Mouse (Mus musculus) spleen, adult 18-20 months (tissue): ENCODE results near the gene Aars2.

ENCODE experiments used
- DNase-seq, 2 experiments: peaks; one replicate each; pipeline ENCODE4 v3.0.0; 2022; ENCODE audit warnings: mixed read lengths in 2 of 2

Aars2 gene

DNA sequence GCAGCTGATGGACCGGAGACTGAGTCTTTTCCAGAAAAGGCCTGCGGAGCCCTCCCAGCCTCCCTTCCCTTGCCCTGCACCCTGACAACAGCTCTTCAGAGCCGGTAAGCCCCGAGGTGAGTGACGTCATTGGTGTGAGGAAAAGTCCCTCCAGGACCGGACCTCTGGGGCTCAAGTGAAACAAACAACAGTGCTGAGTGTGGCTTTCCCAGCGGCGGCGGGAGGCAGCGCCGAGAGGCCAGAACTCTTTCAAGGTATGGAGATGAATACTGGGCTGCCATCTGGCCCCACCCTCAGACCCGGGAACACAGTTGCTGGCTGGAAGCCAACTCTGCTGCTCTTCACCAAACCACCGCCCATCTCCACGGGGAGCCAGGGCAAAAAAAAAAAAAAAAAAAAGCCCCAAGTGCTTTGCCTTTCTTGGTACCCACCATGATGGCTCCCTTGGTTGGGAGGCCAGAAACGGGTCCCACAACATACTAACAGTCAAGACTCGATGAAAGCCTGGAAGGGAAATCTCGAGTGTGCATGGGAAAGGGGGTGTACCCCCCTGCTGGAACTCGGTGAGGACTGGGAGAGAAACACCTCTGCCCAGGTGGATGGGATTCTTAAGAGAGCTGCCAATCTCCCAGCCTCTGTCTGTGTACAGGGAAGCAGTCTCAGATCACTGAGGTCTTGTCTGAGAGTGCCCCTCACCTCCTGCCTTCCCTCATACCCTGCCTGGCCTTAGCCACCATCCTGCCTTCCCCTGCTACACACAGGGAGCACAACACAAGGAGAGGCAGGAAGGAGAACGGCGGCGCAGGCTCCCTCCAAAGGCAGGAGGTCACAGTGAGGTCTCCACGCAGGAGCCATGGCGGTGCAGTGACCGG, 37.6 kb downstream of the Aars2 start:
- no peak for DNase-seq

DNA sequence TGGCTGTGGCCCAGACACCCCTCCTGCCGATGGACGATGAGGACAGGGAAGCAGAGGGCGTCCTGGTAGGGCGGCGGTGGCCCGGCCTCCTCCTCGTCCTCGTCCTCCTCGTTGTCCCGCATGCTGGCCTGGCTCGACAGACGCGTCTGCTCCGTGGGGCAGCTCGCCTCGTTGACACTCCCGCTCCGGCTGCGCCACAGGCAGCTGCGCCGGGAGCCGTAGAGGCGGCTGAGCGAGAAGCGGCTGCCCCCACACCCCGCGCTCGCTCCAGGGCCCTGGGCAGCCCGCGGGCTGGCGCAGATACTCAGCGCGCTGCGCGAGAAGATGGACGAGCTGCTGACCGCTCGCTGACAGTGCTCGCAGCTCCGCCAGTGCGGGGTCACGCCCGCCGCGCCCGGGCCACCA, 38.2 kb downstream of the Aars2 start:
- DNase-seq = no peak

DNA sequence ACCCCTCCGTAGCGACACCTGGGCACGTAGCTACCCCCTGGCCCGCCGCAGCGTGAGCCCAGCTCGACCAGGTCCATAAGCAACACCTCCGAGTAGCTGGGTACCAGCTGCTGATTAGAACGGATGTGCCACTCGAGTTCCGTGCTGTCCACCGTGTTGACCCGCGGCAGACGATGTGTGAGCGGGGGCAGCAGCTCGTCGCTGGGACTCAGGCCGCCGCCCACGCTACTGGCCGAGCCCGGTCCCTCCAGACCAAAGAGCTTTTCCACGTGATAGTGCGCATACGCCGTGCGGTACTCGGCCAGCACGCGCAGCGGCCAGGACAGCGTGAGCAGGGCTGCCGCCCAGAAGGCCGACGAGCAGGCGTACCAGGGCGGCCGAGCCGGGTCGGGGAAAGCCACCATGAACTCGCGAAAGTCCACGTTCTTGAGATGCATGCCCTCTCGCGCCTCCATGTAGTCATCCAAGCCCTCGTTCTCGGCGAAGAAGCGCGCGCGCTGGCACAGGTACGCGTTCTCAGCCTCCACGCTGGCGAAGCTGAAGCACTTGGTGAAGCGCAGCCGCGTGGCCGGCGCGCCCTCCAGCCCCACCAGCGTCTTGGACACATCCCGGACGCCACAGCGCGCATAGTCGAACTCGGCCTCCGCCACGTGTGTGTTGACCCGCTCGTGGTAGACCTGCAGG, 38.8 kb downstream of the Aars2 start:
- no peak for DNase-seq

DNA sequence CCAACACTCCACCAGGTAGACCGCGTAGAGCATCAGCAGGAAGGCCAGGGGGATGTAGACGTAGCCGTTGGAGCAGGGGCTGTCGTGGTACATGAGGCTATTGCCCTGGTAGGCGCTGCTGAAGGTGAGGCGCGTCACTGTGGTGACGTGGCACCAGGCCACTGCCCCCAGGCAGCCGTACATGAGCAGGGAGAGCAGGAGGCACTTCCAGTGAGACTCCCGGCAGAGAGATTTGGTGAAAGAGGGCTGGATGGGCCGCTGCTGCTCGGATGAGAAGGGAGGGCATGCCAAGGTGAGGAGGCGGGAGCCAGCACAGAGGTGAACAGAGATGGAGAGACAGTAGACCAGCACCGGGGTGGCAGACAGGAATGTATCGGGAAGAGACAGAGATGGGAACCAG, 40.3 kb downstream of the Aars2 start:
- DNase-seq = no peak

DNA sequence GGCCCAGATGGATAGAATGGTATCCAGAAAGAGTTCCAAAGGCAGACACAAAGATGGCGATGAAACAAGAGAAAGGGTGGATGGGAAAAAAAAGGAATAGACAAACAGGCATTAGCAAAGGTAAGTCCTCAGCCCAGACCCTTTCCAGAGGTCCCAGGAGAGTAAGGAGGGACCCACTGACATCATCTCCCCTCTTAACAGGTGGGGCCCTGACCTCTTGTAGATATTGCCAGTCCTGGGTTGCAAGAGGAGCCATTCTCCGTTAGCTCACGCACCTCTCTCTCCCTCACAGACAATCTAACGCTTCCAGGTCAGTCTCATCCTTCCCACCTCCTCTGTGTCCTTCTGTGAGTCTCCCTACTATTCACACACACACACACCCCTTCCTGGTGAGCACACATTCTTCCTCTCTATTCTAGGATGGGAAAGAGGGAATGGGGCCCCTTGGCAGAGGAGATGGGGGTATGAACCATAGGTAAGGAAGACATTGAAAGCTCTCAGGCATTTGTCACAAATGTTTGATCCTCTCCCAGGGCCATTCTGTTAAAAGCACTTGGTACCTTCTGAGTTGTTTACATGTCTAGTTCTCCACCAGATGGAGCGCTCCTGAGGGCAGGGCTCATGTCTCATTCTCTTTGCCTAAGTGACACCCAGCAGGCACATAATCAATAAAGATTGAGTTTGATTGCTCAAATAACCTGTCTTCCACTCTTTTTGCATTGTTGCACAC, 41.0 kb downstream of the Aars2 start:
- no peak for DNase-seq

DNA sequence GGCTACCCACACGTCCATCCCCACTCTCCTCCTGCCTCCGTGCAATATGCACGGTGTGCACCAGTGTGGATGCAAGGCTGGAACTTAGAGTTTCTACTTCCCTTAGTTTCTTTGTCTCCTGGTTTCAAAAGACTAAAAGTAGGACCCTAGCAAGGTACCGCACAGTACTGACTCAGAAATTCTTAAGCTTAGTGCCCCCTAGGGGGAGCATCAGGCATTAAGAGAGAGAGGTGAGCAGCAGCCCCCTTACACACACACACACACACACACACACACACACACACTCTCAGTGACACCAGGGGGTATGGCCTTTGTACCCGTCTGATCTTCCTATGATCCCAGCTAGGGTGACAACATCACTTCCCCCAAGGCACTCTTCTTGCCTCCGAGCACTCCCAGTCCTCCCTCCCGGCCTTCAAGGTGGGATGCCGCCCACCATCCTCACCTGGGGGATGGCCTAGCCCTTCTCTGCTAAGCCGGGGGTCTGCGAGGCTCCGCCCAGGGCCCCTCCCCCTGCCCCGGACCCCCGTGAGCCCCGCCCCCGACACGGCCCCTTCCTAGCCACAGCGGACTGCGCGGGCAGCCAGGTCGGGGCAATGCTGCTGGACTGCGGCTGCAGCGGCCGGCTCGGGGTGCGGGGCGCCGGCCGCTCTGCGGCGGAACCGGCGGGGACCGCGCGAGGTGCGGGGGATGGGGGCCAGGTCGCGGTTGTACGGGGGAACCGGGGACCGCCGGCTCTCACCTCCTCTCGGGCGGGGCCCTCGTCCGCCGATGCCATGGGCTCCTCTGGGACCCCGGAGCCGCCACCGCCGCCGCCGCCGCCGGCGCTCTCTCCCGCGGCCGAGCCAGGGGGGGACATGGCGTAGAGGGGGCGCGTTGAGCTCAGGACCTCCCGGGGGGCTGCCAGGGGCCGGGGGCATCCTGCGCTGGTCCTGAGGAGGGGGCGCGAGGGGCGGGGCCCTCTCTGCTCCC, 42.2 kb downstream of the Aars2 start:
- no peak for DNase-seq

DNA sequence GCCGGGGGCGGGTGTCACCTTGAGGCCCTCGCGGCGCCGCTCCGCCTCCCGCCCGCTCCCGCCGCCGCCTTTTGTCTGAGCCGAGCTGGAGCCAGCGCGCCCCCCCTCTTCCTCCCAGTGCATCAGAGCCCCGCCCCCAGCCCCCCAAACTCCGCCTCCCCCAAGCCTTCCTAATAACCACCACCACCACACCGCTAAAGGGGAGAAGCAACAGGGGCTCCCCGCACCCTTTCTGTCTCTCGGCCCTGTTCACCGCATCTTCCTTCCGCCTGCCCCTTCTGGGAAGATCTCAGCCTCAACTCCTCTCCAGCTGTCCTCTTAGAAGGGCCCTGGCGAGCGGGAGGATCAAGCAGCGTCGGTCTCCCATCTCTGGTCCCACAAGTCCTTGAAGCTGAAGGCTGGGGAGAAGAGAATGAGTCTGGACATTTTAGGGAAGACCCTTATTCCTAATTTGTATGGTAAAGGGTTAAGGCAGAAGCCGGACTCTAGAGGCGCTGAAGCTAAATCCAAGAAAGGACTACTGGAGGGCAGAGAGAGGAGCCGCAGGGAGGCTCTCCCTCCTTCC, 43.1 kb downstream of the Aars2 start, which contains the start of gene Tmem151b:
TSS of gene Tmem151b (minus strand) at position 61 of the 565 bp plus-strand sequence.
- no peak for DNase-seq

DNA sequence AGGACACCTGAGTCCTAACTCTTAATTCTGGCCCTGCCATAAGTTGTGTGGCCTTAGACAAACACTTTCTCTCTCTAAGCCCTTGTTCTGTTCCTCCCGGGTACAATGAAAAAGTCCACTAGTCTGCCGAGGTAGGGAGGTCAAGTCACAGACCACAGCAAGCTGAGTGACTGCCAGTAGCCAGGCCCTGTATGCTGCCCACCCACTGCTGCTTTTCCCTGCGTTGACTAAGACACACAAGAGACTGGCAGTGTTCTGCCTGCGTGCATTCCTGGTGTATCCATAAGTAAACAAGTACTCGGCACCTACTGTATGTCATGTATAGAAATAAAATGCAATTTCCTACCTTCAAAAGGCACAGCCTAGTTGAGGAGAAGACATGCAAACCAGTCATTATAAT, 43.6 kb downstream of the Aars2 start:
- DNase-seq = no peak

DNA sequence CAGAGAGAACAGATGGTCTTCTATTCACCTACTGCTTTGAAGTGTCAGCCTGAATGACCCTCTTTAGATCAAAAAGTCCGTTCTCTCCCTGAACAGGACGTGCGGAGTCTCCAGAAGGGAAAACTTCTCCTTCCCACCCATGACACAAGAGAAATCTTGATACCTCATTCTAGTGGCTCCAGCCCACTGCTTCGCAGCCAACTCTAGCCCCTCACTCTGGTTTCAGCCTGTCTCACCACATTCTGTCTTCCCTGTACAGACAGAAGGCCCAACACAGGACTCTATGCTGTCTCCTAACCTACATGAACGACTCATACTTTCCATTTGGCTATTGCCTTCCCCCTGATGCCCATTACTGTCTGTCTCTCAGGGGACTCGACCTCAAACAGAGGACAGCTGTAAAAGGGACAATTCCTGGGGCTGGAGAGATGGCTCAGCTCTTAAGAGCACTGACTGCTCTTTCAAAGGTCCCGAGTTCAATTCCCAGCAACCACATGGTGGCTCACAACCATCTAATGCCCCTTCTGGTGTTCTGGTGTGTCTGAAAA, 44.7 kb downstream of the Aars2 start:
- DNase-seq = no peak

DNA sequence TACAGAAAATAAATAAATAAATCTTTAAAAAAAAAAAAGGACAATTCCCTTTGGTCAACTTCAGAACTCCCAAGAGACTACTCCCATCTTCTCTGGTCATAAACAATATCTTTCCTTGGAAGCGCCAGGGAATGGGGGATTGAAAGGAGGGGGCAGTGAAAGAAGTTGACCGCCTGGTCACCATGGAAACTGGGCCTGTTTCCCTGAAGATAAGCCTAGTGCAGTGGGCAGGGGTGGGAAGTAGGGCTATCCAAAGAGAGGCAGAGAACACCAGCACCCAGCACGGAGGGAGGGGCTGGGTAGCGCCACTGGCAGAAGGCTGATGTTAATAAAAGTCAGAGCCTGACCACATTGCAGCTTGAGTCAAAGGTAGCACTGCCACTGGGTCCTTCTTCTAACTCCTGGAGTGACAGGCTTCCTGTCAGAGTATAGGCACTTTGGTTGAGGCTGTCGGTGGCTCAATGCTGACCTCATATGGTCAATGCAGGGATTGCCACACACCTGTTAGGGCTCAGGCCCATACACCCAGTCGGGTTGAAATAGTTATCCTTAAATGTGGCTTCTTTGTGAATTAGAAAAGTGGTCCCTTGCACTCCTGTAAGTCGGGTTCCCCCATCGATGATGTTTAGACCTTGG, 45.3 kb downstream of the Aars2 start:
- DNase-seq = peak; percentile 62 to 79

DNA sequence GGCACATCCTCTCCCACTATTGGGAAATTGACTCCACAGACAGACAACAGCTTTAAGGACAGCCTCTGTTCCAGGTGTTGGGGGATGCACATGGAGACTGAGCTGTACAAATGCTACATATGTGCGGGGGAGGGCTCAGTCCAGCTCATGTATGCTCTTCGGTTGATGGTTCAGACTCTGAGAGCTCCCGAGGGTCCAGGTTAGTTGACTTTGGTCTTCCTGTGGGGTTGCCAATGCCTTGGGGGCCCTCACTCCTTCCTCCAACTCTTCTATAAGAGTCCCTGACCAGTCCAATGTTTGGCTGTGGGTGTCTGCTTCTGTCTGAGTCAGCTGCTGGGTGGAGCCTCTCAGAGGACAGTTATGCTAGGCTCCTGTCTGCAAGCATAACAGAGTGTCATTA, 46.4 kb downstream of the Aars2 start:
- no peak for DNase-seq

DNA sequence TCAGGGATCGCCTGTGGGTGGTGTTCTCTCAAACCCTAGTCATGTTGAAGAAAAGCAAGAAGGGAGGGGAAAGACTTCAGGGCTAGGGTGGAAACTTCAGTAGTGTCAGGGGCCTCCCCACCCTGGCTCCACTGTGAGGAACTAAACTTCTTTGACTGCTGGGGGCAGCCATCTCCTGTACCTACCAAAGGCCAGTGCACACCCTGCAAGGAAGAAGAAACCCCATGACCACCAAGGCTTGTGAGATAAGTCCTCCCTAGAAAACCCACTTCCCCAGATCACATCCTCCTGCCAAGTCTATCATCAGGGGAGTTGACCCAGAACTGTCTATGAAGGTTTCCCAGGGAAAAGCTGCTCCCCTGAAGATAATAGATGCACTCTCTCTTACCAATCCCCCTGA, 47.8 kb downstream of the Aars2 start:
- no peak for DNase-seq

DNA sequence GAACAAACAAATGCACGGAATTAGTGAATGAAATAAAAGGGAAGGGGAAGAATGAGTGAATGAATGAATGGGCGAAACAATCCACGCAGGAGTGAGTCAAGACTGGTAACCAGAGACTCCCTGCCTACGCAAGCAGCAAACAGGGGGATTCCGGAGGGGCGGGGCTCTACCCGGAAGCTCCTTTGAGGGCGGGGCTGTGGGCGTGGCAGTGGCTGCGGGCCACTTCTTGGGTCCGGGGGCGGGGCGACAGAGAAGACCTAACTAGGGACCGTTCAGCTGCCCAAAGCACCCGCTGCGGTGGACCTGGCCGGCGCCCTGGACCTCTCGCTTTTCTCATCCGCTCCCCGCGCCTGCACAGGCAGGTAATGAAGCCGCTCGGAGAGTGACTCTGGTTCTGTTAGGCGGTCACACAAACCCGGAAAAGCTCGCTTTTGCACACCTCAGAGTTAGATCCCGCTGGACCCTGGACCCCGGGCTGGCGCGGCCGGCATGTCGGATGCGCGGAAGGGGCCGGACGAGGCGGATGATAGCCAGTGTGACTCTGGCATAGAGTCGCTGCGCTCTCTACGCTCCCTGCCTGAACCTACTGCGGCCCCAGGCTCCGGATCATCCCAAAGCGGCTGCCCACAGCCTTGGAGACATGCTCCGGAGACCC, 48.9 kb downstream of the Aars2 start, which contains the start of gene Nfkbie:
TSS of gene Nfkbie (plus strand) at position 252 of the 655 bp plus-strand sequence.
- DNase-seq = peak; percentile 99 to 100

DNA sequence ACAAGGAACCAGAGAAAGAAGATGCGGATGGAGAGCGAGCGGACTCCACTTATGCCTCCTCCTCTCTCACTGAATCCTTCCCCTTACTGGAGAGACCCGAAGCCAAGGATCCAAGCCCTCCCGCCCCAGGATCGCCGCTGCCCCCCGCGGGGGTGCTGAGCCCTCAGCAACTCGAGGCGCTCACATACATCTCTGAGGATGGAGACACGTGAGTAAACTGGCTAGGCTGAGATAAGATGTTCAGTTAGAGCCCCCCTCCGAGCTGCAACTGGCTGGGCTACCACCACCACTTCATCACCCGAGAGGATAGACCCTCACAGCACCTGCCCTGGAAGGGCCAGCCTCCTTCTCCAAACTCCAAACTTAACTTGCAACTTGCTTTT, 49.5 kb downstream of the Aars2 start:
- DNase-seq = no peak

DNA sequence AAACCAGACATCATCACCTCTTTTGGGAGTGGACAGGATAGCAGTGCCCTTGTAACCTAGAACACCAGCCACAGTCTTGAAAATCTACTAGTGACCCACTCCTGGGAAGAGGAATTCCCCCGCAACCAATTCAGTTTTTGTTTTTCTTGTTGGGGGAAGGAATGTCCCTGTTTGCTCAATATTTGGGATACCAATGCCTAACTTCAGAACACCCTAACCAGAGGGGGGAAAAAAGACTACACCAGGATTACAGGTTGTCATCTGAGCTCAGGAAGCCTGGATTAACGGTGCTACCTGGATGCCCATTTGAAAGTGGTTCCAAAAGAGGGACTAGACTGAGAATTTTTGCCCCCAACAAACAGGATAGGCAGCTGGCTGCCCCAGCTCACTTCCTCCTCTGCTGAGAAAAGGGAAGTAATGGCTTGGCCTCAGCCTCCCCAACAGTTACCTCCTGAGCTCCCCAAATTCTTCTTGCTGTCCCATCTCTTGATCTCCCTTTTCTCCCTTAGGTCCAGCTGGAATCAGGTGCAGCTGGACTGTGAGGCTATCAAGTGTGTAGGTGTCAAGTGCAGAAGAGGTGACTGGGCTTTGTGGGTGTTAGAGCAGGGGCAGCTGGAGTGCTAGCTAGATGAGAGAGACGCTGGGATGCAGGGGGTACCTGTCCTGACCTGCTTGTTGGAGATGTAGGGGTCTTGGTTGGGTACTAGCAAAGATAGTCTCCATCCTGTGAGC, 50.0 kb downstream of the Aars2 start:
- peak in 1 of 2 experiments; percentile 42 for DNase-seq

DNA sequence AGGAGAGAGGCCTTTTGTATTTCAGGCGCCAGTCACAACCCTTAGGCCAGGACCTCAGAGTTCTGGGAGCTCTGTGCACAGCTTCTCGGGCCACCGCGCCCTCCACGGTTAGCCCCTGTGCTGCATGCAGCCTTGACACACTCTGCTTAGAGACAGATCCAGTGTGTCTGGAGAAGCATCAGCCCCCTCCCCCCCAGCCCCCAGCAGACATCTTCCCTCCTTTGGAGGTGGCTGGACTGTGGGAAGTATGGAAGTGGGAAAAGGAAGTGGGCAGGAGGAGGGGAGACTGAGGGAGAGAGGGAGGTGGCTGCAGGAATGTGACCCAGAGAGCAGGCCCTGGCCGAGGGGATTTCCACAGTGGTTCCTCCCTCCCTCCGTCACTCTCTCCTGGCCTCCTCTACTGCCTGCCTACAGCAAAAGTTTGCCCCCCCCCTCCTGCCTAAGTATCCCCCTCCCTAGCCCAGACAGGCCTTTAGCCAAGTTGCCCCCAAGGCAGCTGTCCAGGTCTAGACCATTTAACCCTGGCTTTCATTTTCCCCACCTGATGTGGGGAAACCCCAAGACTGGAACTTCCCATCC, 50.7 kb downstream of the Aars2 start:
- DNase-seq = peak; percentile 41 to 48

DNA sequence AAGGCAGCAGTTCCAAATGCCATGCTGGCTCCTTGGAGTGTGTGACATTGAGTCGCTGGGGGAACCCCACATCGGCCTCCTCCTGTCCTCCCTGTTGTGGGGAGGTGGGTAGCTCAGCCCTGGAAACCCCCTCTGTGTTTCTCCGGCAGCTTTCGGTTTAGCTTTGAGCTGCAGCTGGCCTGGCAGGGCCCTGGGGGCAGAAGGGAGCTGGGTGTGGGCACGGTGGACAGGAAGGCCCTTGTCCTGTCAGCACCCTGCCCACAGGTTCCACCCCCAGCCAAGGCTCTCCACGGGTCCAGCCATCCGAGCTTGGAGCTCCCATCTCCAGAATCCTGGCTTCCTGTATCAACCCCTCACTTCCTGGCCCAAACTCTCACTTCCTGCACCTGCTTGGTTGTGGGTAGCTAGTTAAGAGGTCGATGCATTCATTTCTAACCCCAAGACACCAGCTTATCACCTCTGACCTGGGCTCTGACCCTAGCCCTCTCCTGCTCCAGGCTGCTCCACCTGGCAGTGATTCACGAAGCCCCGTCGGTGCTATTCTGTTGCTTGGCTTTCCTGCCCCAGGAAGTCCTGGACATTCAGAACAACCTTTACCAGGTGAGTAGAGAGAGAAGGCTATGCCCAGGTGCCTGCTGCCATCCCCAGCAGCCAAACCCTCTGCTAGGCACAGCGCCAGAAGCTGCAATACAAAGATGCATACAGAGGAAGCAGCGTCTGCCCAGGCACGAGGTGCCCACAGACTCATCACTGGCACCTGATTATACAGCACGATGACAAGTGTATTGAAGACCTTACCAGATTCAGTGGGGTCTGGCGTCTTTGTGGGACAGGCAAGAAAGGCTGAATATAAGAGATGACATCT, 51.6 kb downstream of the Aars2 start:
- peak; percentile 53 to 56 for DNase-seq
